Mouse (Mus musculus): ENCODE measurements around the gene Kcnf1. TPM values are rescaled to one million over a fixed set of nuclear protein-coding genes. Genes with fewer than 3 reads are reported as not detected.
"Not testable (repeated sequence)": the region's sequence is repeated elsewhere in the genome, so short reads cannot be mapped to it uniquely, and the experiment has no call there.

The Kcnf1 gene
- polyA plus RNA-seq, 1 experiment from 2014 or later = 0.85 TPM

DNA sequence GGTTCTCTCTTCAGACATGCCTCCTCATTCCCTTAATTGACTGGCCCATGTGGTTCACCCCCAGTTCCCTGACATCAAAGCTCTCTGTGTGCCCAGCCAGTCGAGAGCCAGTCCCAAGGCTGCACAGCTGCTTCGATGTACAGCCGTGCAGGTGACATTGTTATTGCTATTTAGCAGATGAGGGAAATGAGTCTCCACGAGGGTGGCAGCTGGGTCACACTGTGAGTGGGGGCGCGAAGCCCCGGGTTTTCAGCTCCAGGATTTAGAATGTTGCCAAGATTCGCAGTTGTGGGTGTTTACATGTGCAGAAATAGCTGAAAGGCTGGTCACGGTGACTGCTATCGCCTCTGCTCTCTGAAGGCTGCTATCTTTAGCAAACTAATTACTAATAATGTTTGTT, 27.8 kb downstream of the Kcnf1 start:
- no peaks in the 10 kb centered on the region for H3K36me3 ChIP-seq
- WGBS = 75% methylated on average over 10 of the region's 10 CpGs

DNA sequence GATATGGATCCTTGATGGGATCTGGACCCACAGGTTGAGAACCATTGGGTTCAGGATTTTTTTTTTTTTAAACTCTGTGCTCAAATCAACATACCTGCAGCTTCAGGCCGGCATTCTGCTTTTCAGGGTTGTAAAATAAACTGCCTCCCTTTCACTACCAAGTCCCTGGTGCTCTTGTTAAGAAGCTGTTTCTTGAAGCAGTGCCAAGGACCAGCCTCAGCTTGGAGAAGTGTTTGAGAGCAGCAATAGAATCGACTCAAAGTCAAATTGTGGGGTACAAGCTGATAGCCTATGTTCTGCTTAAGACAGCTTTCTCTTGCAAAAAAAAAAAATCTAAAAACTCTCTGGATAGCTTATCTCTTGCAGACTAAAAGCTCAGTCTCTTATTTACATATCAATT, 34.9 kb downstream of the Kcnf1 start:
- H3K27ac ChIP-seq = no peak overlapping the region
- no peaks in the 10 kb centered on the region for H3K9me3 ChIP-seq
- H3K27me3 ChIP-seq (ENCODE audit: insufficient read depth, poor library complexity, severe bottlenecking) = no peaks in the 10 kb centered on the region
- H3K4me1 ChIP-seq = no peaks in the 10 kb centered on the region
- 38% methylated on average over 2 of the region's 2 CpGs for WGBS
- H3K4me3 ChIP-seq = no peak overlapping the region
- no peak for DNase-seq (ENCODE audit: low spot score)
- no peaks in the 10 kb centered on the region for H3K36me3 ChIP-seq

More for the DNA sequence above, 27.8 kb downstream of the Kcnf1 start:
- Histone ChIP-seq H3K27me3 (ENCODE audit: insufficient read depth, poor library complexity, severe bottlenecking) (no peaks in the 10 kb centered on the region), H3K4me3 (no peak overlapping the region), H3K9me3 (no peaks in the 10 kb centered on the region), H3K4me1 (0 out of 2 replicates have a peak, but pooled peaks cover 9% of the 10 kb centered on the region), H3K27ac (no peak overlapping the region)
- DNase-seq (ENCODE audit: low spot score) = no peak

DNA sequence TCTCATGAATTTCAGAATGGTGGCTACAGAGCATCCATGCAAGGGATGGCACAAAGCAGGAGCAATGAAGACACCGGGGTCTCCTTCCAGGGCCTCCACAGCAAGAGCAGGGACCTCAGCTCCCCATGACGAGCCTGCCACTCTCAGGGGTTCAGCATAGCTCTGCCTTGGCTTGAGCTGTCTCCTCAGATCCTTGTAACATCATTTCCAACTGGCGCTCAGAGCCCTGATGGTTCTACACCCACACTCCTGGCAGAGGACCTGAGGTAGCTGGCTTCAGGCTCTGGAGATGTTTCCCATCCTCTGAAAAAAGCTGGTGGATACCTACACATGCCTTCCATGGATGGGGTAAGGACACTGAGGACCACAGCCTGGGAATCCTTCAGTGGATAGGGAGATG, 36.3 kb downstream of the Kcnf1 start:
- WGBS = 74% methylated on average over 3 of the region's 3 CpGs
- no peak overlapping the region for H3K4me3 ChIP-seq
- no peaks in the 10 kb centered on the region for H3K4me1 ChIP-seq
- no peak for DNase-seq (ENCODE audit: low spot score)
- no peaks in the 10 kb centered on the region for H3K27me3 ChIP-seq (ENCODE audit: insufficient read depth, poor library complexity, severe bottlenecking)
- H3K27ac ChIP-seq = no peak overlapping the region
- no peaks in the 10 kb centered on the region for H3K36me3 ChIP-seq
- no peaks in the 10 kb centered on the region for H3K9me3 ChIP-seq

DNA sequence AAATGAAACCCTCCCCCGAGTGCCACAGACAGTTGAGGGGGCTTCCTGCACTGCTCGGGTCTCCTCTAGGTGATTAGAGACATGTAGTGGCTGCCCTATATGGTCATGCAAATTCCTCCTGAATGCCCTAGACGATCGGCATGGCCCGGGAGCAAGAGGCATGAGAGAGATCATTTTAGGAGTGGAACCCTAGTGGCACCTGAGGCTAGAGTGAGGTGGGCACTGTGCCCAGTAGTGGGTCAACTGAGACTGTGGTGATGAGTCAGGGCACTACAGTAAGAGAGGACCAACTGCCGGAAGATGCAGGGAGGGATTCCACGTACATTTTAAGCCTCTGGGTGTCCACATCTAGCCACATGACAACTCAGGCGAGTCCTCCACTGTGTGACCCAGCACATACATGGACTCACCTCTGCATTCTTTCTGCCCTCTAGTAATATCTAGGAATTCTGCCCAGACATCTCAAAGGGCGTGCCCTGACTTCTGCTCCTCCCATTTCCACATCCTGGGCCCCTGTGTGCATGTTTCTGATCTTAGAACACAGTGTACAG, 42.1 kb downstream of the Kcnf1 start:
- Histone ChIP-seq H3K4me3 (no peak overlapping the region), H3K36me3 (no peaks in the 10 kb centered on the region), H3K27me3 (ENCODE audit: insufficient read depth, poor library complexity, severe bottlenecking) (no peaks in the 10 kb centered on the region), H3K4me1 (peaks cover 11% of the 10 kb centered on the region), H3K9me3 (no peaks in the 10 kb centered on the region), H3K27ac (no peak overlapping the region)
- no peak for DNase-seq (ENCODE audit: low spot score)
- WGBS = 64% methylated on average over 9 of the region's 9 CpGs

DNA sequence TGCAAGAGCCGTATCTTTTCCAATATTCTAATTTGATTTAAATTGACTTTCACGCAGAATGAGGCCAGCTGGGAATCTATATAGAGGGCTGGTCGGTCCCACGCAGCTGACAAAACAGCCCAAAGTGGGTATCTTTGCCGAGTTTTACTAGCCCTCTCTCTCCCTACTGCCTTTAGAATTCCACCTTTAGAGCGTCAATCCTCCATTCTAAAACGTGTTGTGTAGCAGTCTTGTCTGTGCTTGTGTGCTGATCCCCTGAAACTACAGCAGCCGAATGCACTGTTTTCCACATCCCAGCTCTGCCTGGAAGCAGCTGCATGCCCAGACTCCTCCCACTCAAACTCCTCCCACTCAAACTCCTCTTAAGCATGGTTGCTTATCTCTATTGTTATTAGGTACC, 44.4 kb downstream of the Kcnf1 start:
- Histone ChIP-seq H3K36me3 (no peaks in the 10 kb centered on the region), H3K9me3 (no peaks in the 10 kb centered on the region), H3K4me3 (no peak overlapping the region), H3K27me3 (ENCODE audit: insufficient read depth, poor library complexity, severe bottlenecking) (no peaks in the 10 kb centered on the region), H3K4me1 (peaks cover 11% of the 10 kb centered on the region), H3K27ac (no peak overlapping the region)
- DNase-seq (ENCODE audit: low spot score) = no peak
- WGBS = 70% methylated on average over 8 of the region's 8 CpGs

DNA sequence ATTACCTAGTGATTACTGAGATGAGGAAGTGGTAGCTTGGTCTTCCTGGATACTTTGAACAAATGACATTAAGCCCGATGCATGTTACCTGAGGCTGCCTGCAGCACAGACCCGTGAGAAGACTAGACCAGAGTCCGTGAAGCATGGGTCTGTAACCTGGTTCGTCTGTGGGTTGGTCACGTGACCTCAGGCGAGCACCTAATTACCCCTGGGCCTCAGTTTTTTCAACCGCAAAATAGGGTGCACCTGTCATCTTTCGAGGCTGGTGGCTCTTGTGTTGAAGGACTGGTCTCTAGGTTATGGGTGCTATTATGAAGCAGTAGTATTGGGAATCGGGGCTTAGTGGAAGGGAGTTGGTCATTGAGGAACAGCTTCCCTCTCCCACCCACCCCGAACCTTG, 45.1 kb downstream of the Kcnf1 start:
- no peak overlapping the region for H3K27ac ChIP-seq
- H3K27me3 ChIP-seq (ENCODE audit: insufficient read depth, poor library complexity, severe bottlenecking) = no peaks in the 10 kb centered on the region
- H3K36me3 ChIP-seq = no peaks in the 10 kb centered on the region
- WGBS = 88% methylated on average over 10 of the region's 10 CpGs
- DNase-seq (ENCODE audit: low spot score) = no peak
- H3K9me3 ChIP-seq = no peaks in the 10 kb centered on the region
- no peak overlapping the region for H3K4me3 ChIP-seq
- peaks cover 11% of the 10 kb centered on the region for H3K4me1 ChIP-seq

DNA sequence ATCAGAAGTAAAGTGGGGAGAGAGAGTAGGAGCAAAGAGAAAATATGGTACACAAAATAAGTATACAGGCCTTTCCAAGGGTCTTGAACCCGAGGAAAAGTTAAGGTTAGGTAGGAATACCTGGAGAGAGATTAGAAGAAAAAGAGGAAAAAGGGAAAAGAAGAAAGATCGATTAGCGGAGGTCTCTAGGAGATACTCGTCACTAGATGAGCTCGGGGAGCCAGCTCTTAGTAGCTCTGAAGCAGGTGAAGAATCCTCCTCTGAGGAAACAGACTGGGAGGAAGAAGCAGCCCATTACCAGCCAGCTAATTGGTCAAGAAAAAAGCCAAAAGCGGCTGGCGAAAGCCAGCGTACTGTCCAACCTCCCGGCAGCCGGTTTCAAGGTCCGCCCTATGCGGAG, 53.8 kb downstream of the Kcnf1 start:
- H3K9me3 ChIP-seq; H3K36me3 ChIP-seq; H3K27me3 ChIP-seq (ENCODE audit: insufficient read depth, poor library complexity, severe bottlenecking); H3K4me3 ChIP-seq; H3K27ac ChIP-seq; H3K4me1 ChIP-seq; DNase-seq (ENCODE audit: low spot score): not testable (repeated sequence)
- 96% methylated on average over 11 of the region's 12 CpGs for WGBS

Other genes starting within 250 kb of the Kcnf1 start
- gene Pqlc3, start 176.5 kb downstream of the Kcnf1 start, polyA plus RNA-seq (2016; fragmentation: Nextera tagmentation; extraction: Ambion mirVana) = 4.1 and 4.4 TPM in 2 replicates
- 0.18 and 0.19 TPM in 2 replicates for gene 2410004P03Rik, start 165.2 kb downstream of the Kcnf1 start, polyA plus RNA-seq (2016; fragmentation: Nextera tagmentation; extraction: Ambion mirVana)
- 595 and 738 TPM in 2 replicates for gene Pdia6, start 89.7 kb upstream of the Kcnf1 start, polyA plus RNA-seq (2016; fragmentation: Nextera tagmentation; extraction: Ambion mirVana)
- gene Atp6v1c2, start 152.5 kb upstream of the Kcnf1 start, polyA plus RNA-seq (2016; fragmentation: Nextera tagmentation; extraction: Ambion mirVana) = 0.43 and 0.69 TPM in 2 replicates
- gene Nol10, start 171.6 kb upstream of the Kcnf1 start, polyA plus RNA-seq (2016; fragmentation: Nextera tagmentation; extraction: Ambion mirVana) = 20.0 and 25.6 TPM in 2 replicates